Mouse (Mus musculus) WW6 (cell line): Measurements from ENCODE around the gene Akt1.

Source experiments
- DNase-seq: peaks from one replicate; pipeline ENCODE4 v3.0.0-alpha.2; 2013; ENCODE audit warnings: low read depth, low spot score

The Akt1 gene

GRCm38 (mm10) chr12:112688458-112688857 lies 13.8 kb upstream of the Akt1 start:
- no peak for DNase-seq

- DNase-seq, result no peak
Observed at GRCm38 (mm10) chr12:112683351-112683750, 8.7 kb upstream of the Akt1 start.

GRCm38 (mm10) chr12:112679027-112679996 lies 4.6 kb upstream of the Akt1 start:
- DNase-seq, result no peak

- no peak for DNase-seq
Observed at GRCm38 (mm10) chr12:112678555-112679026, 3.9 kb upstream of the Akt1 start, which contains the start of gene Zbtb42. Gene Zbtb42, plus strand, starts transcription at chr12:112678828.

- DNase-seq, result no peak
Observed at GRCm38 (mm10) chr12:112677943-112678554, 3.4 kb upstream of the Akt1 start.

- DNase-seq, result no peak
Observed at GRCm38 (mm10) chr12:112677076-112677475, 2.4 kb upstream of the Akt1 start.

- peak; percentile 69 for DNase-seq
Observed at GRCm38 (mm10) chr12:112675245-112676035, 756 bp upstream of the Akt1 start.

- DNase-seq, result no peak
Observed at GRCm38 (mm10) chr12:112673576-112674091, 1.1 kb downstream of the Akt1 start.

GRCm38 (mm10) chr12:112672744-112673575 lies 1.7 kb downstream of the Akt1 start:
- no peak for DNase-seq

- peak; percentile 61 for DNase-seq
Observed at GRCm38 (mm10) chr12:112671891-112672290, 2.8 kb downstream of the Akt1 start.

GRCm38 (mm10) chr12:112670718-112671393 lies 3.8 kb downstream of the Akt1 start:
- DNase-seq, result no peak

- no peak for DNase-seq
Observed at GRCm38 (mm10) chr12:112667619-112668297, 6.9 kb downstream of the Akt1 start.

GRCm38 (mm10) chr12:112665881-112666544 lies 8.7 kb downstream of the Akt1 start:
- no peak for DNase-seq

GRCm38 (mm10) chr12:112665445-112665844 lies 9.2 kb downstream of the Akt1 start:
- no peak for DNase-seq

- DNase-seq, result no peak
Observed at GRCm38 (mm10) chr12:112664656-112665055, 10.0 kb downstream of the Akt1 start.

GRCm38 (mm10) chr12:112664124-112664523 lies 10.6 kb downstream of the Akt1 start:
- DNase-seq, result no peak

GRCm38 (mm10) chr12:112663716-112664115 lies 11.0 kb downstream of the Akt1 start:
- no peak for DNase-seq

GRCm38 (mm10) chr12:112663303-112663702 lies 11.4 kb downstream of the Akt1 start:
- no peak for DNase-seq

GRCm38 (mm10) chr12:112661851-112662250 lies 12.8 kb downstream of the Akt1 start:
- no peak for DNase-seq
